In genomic region chr1:93845766-93846366, GRCm38 (mm10) we compare ENCODE assay signal across 14 mouse cellular contexts. TPM values are rescaled to one million over a fixed set of nuclear protein-coding genes. Genes with fewer than 3 reads are reported as not detected.
DNase-seq lines count a peak whose midpoint lies in the region; ATAC-seq and TF ChIP-seq lines count a peak whose summit lies in the region.
"Not testable (repeated sequence)": the region's sequence is repeated elsewhere in the genome, so short reads cannot be mapped to it uniquely, and the experiment has no call there.
"Had no signal": no experiment of that assay in that cellular context is flagged by ENCODE, and none has a peak within 500 bp of the region (broad histone marks: within the 10 kb centered on the region; RNA-seq: fewer than 3 reads in every experiment).

No protein-coding gene starts in this region.

- not testable (repeated sequence) for H3K79me2 ChIP-seq in MEL (ENCODE audit: control insufficient read depth, insufficient read depth, low read length, poor library complexity)

- peak; percentile 1 for DNase-seq in MEL (ENCODE audit: low read depth, low spot score)
- DNase-seq in forebrain, embryonic 14.5 days (ENCODE audit: low spot score); heart, postnatal 0 days (ENCODE audit: low spot score): not testable (repeated sequence)

- H3K4me2 ChIP-seq in forebrain, embryonic 14.5 days (ENCODE audit: low read length); heart, postnatal 0 days (ENCODE audit: low read depth, low read length); kidney, embryonic 16.5 days (replicated peaks; ENCODE audit: low read depth, low read length); midbrain, embryonic 15.5 days: not testable (repeated sequence)

- H3K9ac ChIP-seq in MEL (ENCODE audit: control insufficient read depth, low read depth, low read length, poor library complexity, severe bottlenecking); forebrain, embryonic 14.5 days (ENCODE audit: low read length); heart, postnatal 0 days (replicated peaks; ENCODE audit: low read depth, low read length); kidney, embryonic 16.5 days (replicated peaks; ENCODE audit: low read length); midbrain, embryonic 15.5 days: not testable (repeated sequence)

- not testable (repeated sequence) for TF ChIP-seq POLR2A in MEL (IDR thresholded peaks at IDR 0.05; ENCODE audit: control insufficient read depth in 1 of 2, insufficient read depth in 1 of 2, low read depth in 1 of 2, low read length in 2 of 2, poor library complexity in 1 of 2)

- peak; percentile 78; the same call in 1 of the 2 replicates for ATAC-seq in forebrain, embryonic 14.5 days
- ATAC-seq in heart, postnatal 0 days (ENCODE audit: insufficient read depth, low read depth) = peak; percentile 66; the same call in 1 of the 2 replicates
- peak; percentile 70 for ATAC-seq in inflammation-experienced regulatory T-cells, adult 6 months
- ATAC-seq in kidney, embryonic 16.5 days (ENCODE audit: low FRiP score, low TSS enrichment) = peak; percentile 70
- peak; percentile 75 for ATAC-seq in megakaryocyte, adult 5-6 weeks (ENCODE audit: poor library complexity, severe bottlenecking)
- ATAC-seq in midbrain, embryonic 15.5 days (replicated peaks) = peak; percentile 75

- not testable (repeated sequence) for H3K9me3 ChIP-seq in MEL (replicated peaks; ENCODE audit: insufficient read depth, low read length); forebrain, embryonic 14.5 days (replicated peaks; ENCODE audit: control insufficient read depth, low read length); heart, postnatal 0 days (replicated peaks; ENCODE audit: control insufficient read depth, low read length); kidney, embryonic 16.5 days (ENCODE audit: low read length); midbrain, embryonic 15.5 days

- WGBS in forebrain, embryonic 14.5 days = 60% methylated on average over 1 of the region's 3 CpGs
- 47% methylated on average over 1 of the region's 3 CpGs for WGBS in heart, postnatal 0 days
- 50% methylated on average over 1 of the region's 3 CpGs for WGBS in kidney, embryonic 16.5 days
- 69% methylated on average over 2 of the region's 3 CpGs for WGBS in midbrain, embryonic 15.5 days

- not testable (repeated sequence) for TF ChIP-seq EP300 in MEL (IDR thresholded peaks at IDR 0.05; ENCODE audit: low read depth in 1 of 2, low read length in 2 of 2); heart, postnatal 0 days (IDR thresholded peaks at IDR 0.05; ENCODE audit: low read depth)

- not testable (repeated sequence) for TF ChIP-seq CTCF in MEL (IDR thresholded peaks at IDR 0.05 in 2 of 3, conservative IDR thresholded peaks at IDR 0.05 in 1 of 3; ENCODE audit: control insufficient read depth in 1 of 3, insufficient read depth in 1 of 3, low read depth in 2 of 3, low read length in 3 of 3, poor library complexity in 1 of 3, severe bottlenecking in 1 of 3); heart, postnatal 0 days (IDR thresholded peaks at IDR 0.05; ENCODE audit: low read depth)

- not testable (repeated sequence) for H3K36me3 ChIP-seq in MEL (ENCODE audit: control insufficient read depth in 1 of 2, insufficient read depth in 2 of 2, low read length in 2 of 2); forebrain, embryonic 14.5 days (ENCODE audit: control insufficient read depth, insufficient read depth, low read length); heart, postnatal 0 days (replicated peaks; ENCODE audit: control insufficient read depth, insufficient read depth, low read length); kidney, embryonic 16.5 days (ENCODE audit: insufficient read depth, low read length); midbrain, embryonic 15.5 days (replicated peaks)

- not testable (repeated sequence) for TF ChIP-seq RAD21 in MEL (IDR thresholded peaks at IDR 0.05; ENCODE audit: low read depth, low read length)

- not testable (repeated sequence) for H3K4me3 ChIP-seq in MEL (ENCODE audit: control insufficient read depth in 1 of 2, insufficient read depth in 1 of 2, low read depth in 2 of 2, low read length in 2 of 2); forebrain, embryonic 14.5 days (ENCODE audit: low read depth, low read length); heart, postnatal 0 days (ENCODE audit: low read depth, low read length); kidney, embryonic 16.5 days (ENCODE audit: low read length); midbrain, embryonic 15.5 days

- not testable (repeated sequence) for H3K4me1 ChIP-seq in MEL (ENCODE audit: control insufficient read depth in 1 of 2, insufficient read depth in 2 of 2, low read length in 2 of 2); forebrain, embryonic 14.5 days (ENCODE audit: control insufficient read depth, insufficient read depth, low read length); heart, postnatal 0 days (ENCODE audit: control insufficient read depth, insufficient read depth); kidney, embryonic 16.5 days (ENCODE audit: insufficient read depth, low read length); midbrain, embryonic 15.5 days

- not testable (repeated sequence) for H3K27me3 ChIP-seq in MEL (ENCODE audit: control insufficient read depth in 1 of 2, insufficient read depth in 2 of 2, low read length in 2 of 2); forebrain, embryonic 14.5 days (replicated peaks; ENCODE audit: control insufficient read depth, insufficient read depth, low read length); heart, postnatal 0 days (ENCODE audit: control insufficient read depth, insufficient read depth, low read length); kidney, embryonic 16.5 days (ENCODE audit: insufficient read depth, low read length); midbrain, embryonic 15.5 days (replicated peaks)

- H3K27ac ChIP-seq in MEL (ENCODE audit: control insufficient read depth, low read depth, low read length); forebrain, embryonic 14.5 days (ENCODE audit: low read depth, low read length); heart, postnatal 0 days (ENCODE audit: low read depth); kidney, embryonic 16.5 days (ENCODE audit: low read length); midbrain, embryonic 15.5 days: not testable (repeated sequence)

RNA-seq across cellular contexts. Expression of gene Gal3st2, which starts 15.2 kb away (rescaled TPM):
- not detected in 2 replicates for total RNA-seq in MEL (2012; rRNA removed)
- not detected for polyA plus RNA-seq in MEL (2012; ENCODE audit: insufficient read depth in 1 of 2, insufficient read length in 2 of 2, low read depth in 1 of 2, low replicate concordance in 2 of 2, missing spikeins in 1 of 2)
- polyA plus RNA-seq in forebrain, embryonic 14.5 days (2014; fragmentation: Nextera tagmentation; extraction: Ambion mirVana) = not detected in 2 replicates
- not detected in 2 replicates for total RNA-seq in heart, postnatal 0 days (2014; rRNA removed; ENCODE audit: low replicate concordance)
- 0.07 TPM in 1 of 2 replicates, not detected in the other for polyA plus RNA-seq in heart, postnatal 0 days (2015; fragmentation: Nextera tagmentation; extraction: Ambion mirVana)
- not detected for polyA plus RNA-seq in inflammation-experienced regulatory T-cells, adult 6 months (2017; shearing (Covaris generic))
- 0.10 TPM in 1 of 2 replicates, not detected in the other for polyA plus RNA-seq in kidney, embryonic 16.5 days (2015; fragmentation: Nextera tagmentation; extraction: Ambion mirVana)
- total RNA-seq in megakaryocyte, adult 5-6 weeks (2015) = not detected in 2 replicates
- not detected in 2 replicates for total RNA-seq in megakaryocyte, adult 5-6 weeks (2017)
- polyA plus RNA-seq in midbrain, embryonic 15.5 days (2015; fragmentation: Nextera tagmentation; extraction: Ambion mirVana) = not detected in 2 replicates
- total RNA-seq: adrenal gland, postnatal 25 days; G1E; gastrocnemius, postnatal 25 days had no signal
- polyA plus RNA-seq: G1E; hindbrain, embryonic 12.5 days; limb, embryonic 10.5 days; liver, embryonic 11.5 days; neural tube, embryonic 12.5 days had no signal

RNA-seq across cellular contexts. Expression of gene D2hgdh, which starts 21.2 kb away (rescaled TPM):
- 14.4 TPM in 2 replicates for total RNA-seq in MEL (2012; rRNA removed)
- 10 to 100 TPM in 1 of 2 experiments, not detected in 1; 19.2 TPM for polyA plus RNA-seq in MEL (2012; ENCODE audit: insufficient read depth in 1 of 2, insufficient read length in 2 of 2, low read depth in 1 of 2, low replicate concordance in 2 of 2, missing spikeins in 1 of 2)
- polyA plus RNA-seq in forebrain, embryonic 14.5 days (2014; fragmentation: Nextera tagmentation; extraction: Ambion mirVana) = 11.0 and 12.7 TPM in 2 replicates
- total RNA-seq in heart, postnatal 0 days (2014; rRNA removed; ENCODE audit: low replicate concordance) = 23.8 and 32.0 TPM in 2 replicates
- 13.9 and 15.4 TPM in 2 replicates for polyA plus RNA-seq in heart, postnatal 0 days (2015; fragmentation: Nextera tagmentation; extraction: Ambion mirVana)
- polyA plus RNA-seq in inflammation-experienced regulatory T-cells, adult 6 months (2017; shearing (Covaris generic)) = 10 to 100 TPM; 17.0 to 22.7 (median 19.8) TPM
- 19.2 and 22.3 TPM in 2 replicates for polyA plus RNA-seq in kidney, embryonic 16.5 days (2015; fragmentation: Nextera tagmentation; extraction: Ambion mirVana)
- total RNA-seq in megakaryocyte, adult 5-6 weeks (2015) = 10.8 and 12.4 TPM in 2 replicates
- total RNA-seq in megakaryocyte, adult 5-6 weeks (2017) = 13.2 and 15.2 TPM in 2 replicates
- 18.1 and 18.7 TPM in 2 replicates for polyA plus RNA-seq in midbrain, embryonic 15.5 days (2015; fragmentation: Nextera tagmentation; extraction: Ambion mirVana)

RNA-seq across cellular contexts. Expression of gene Ing5, which starts 42.1 kb away (rescaled TPM):
- total RNA-seq in MEL (2012; rRNA removed) = 23.1 and 27.6 TPM in 2 replicates
- polyA plus RNA-seq in MEL (2012; ENCODE audit: insufficient read depth in 1 of 2, insufficient read length in 2 of 2, low read depth in 1 of 2, low replicate concordance in 2 of 2, missing spikeins in 1 of 2) = 10 to 100 TPM in 1 of 2 experiments, not detected in 1; 29.2 TPM
- polyA plus RNA-seq in forebrain, embryonic 14.5 days (2014; fragmentation: Nextera tagmentation; extraction: Ambion mirVana) = 8.0 and 8.5 TPM in 2 replicates
- total RNA-seq in heart, postnatal 0 days (2014; rRNA removed; ENCODE audit: low replicate concordance) = 5.1 and 9.9 TPM in 2 replicates
- 5.8 and 6.4 TPM in 2 replicates for polyA plus RNA-seq in heart, postnatal 0 days (2015; fragmentation: Nextera tagmentation; extraction: Ambion mirVana)
- 10 to 100 TPM; 20.3 to 26.9 (median 22.1) TPM for polyA plus RNA-seq in inflammation-experienced regulatory T-cells, adult 6 months (2017; shearing (Covaris generic))
- 20.6 TPM in 2 replicates for polyA plus RNA-seq in kidney, embryonic 16.5 days (2015; fragmentation: Nextera tagmentation; extraction: Ambion mirVana)
- total RNA-seq in megakaryocyte, adult 5-6 weeks (2015) = 8.3 and 11.1 TPM in 2 replicates
- total RNA-seq in megakaryocyte, adult 5-6 weeks (2017) = 22.1 and 26.3 TPM in 2 replicates
- polyA plus RNA-seq in midbrain, embryonic 15.5 days (2015; fragmentation: Nextera tagmentation; extraction: Ambion mirVana) = 10.2 and 10.9 TPM in 2 replicates

RNA-seq across cellular contexts. Expression of gene Dtymk, which starts 44.1 kb away (rescaled TPM):
- total RNA-seq in MEL (2012; rRNA removed) = 402 and 454 TPM in 2 replicates
- polyA plus RNA-seq in MEL (2012; ENCODE audit: insufficient read depth in 1 of 2, insufficient read length in 2 of 2, low read depth in 1 of 2, low replicate concordance in 2 of 2, missing spikeins in 1 of 2) = 100 to 1,000 TPM; 193 to 391 TPM
- 173 and 185 TPM in 2 replicates for polyA plus RNA-seq in forebrain, embryonic 14.5 days (2014; fragmentation: Nextera tagmentation; extraction: Ambion mirVana)
- total RNA-seq in heart, postnatal 0 days (2014; rRNA removed; ENCODE audit: low replicate concordance) = 45.6 and 58.7 TPM in 2 replicates
- polyA plus RNA-seq in heart, postnatal 0 days (2015; fragmentation: Nextera tagmentation; extraction: Ambion mirVana) = 86.7 and 94.8 TPM in 2 replicates
- 100 to 1,000 TPM; 113 to 143 (median 119) TPM for polyA plus RNA-seq in inflammation-experienced regulatory T-cells, adult 6 months (2017; shearing (Covaris generic))
- 233 and 259 TPM in 2 replicates for polyA plus RNA-seq in kidney, embryonic 16.5 days (2015; fragmentation: Nextera tagmentation; extraction: Ambion mirVana)
- total RNA-seq in megakaryocyte, adult 5-6 weeks (2015) = 89.6 and 94.6 TPM in 2 replicates
- total RNA-seq in megakaryocyte, adult 5-6 weeks (2017) = 78.7 and 94.6 TPM in 2 replicates
- polyA plus RNA-seq in midbrain, embryonic 15.5 days (2015; fragmentation: Nextera tagmentation; extraction: Ambion mirVana) = 135 and 146 TPM in 2 replicates
